Mouse (Mus musculus) stomach, adult 2 months (tissue): Measurements from ENCODE around the gene Foxi3. TPM values are rescaled to one million over a fixed set of nuclear protein-coding genes. Genes with fewer than 3 reads are reported as not detected.

Experiments
- polyA plus RNA-seq: library from polyadenylated mRNA; depleted of rRNA; stranded (reverse); fragments of >200 nt; gene quantifications from 2 replicates; pipeline ENCODE4 v1.2.3, GENCODE M21; 2012; rRNA removed

Gene Foxi3
- not detected in 2 replicates for polyA plus RNA-seq

GRCm38 (mm10) chr6:70956285-70956912 is at the start of gene Foxi3:
Gene Foxi3 (plus strand): TSS chr6:70956531.

GRCm38 (mm10) chr6:70918827-70919226 is 37.5 kb upstream of the Foxi3 start, which contains the start of gene Tex37:
Gene Tex37 (minus strand): TSS chr6:70918927.

Other genes with a start within 250 kb of the Foxi3 start
- 2.9 and 4.2 TPM in 2 replicates for gene Rpia, start 164.3 kb upstream of the Foxi3 start, polyA plus RNA-seq
- 6.9 and 9.7 TPM in 2 replicates for gene Eif2ak3, start 112.0 kb upstream of the Foxi3 start, polyA plus RNA-seq
- not detected in 2 replicates for gene Tex37, start 37.6 kb upstream of the Foxi3 start, polyA plus RNA-seq
- gene Thnsl2, start 187.9 kb downstream of the Foxi3 start, polyA plus RNA-seq = 7.2 and 7.6 TPM in 2 replicates
- 0.27 TPM in 1 of 2 replicates, not detected in the other for gene Fabp1, start 243.3 kb downstream of the Foxi3 start, polyA plus RNA-seq